Mouse (Mus musculus): ENCODE results near the gene Gm3411.
"Not testable (repeated sequence)": the region's sequence is repeated elsewhere in the genome, so short reads cannot be mapped to it uniquely, and the experiment has no call there.

The Gm3411 gene

DNA sequence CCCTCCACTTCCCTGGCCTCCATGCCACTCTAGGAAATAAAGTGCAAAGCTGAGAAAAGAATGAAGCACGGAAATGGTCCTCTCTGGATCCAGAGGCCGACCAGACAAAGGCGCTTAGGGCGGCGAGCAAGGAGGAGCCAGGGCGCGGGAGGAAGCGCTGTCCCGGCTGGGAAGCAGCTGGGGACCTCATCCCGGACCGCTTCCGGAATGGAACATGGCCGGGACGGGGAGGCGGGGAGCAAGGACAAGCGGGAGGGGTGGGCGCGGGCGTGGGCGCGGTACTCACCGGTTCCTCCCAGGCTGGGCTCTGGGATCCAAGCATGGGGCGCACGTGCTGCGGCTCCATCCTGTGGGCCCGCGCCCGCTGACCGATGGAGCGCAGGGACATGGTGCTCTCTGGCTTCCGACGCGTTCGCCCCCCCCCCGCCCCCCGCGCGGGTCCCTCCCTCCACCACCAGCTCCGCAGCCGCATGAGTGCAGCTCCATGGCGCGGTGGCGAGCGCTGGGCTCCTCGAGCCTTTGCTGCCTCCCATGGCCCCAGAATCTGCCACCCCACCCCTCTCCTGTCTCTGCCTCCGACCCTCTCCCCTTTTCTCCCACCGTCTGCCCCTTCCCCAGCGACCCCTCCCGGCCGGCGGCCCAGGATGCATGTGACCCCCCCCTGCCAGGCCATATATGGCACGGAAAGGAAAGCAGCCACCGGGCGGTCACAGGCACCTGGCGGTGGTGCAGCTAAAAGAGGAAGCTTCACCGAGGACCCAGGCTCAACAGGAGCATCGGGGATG, at the start of gene Gm3411:
TSS of gene Gm3411 (minus strand) at position 320 of the 785 bp plus-strand sequence.
- DNase-seq (ENCODE audit: low read depth), result not testable (repeated sequence)

DNA sequence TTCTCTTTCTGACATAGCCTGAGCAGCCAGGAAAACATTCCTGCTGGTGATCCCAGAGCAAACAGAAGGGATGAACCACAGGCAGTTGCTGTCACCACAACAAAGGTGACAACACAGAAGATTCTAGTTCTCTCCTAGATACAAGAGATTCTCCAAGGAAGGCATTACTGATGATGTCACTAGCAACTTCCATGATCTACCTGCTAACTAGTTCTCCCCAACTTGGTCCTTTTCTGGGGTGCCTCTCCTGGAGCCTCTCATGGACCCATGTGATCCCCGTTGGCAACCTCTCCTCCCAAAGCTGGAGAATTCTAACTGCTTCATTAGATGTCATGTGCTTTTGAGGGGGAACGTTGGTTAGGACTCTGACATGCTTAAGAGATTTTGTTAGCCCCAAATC, 17.7 kb upstream of the Gm3411 start, which contains the start of gene Gm21103:
TSS of gene Gm21103 (minus strand) at position 101 of the 400 bp plus-strand sequence.
- DNase-seq (ENCODE audit: low read depth), result not testable (repeated sequence)

DNA sequence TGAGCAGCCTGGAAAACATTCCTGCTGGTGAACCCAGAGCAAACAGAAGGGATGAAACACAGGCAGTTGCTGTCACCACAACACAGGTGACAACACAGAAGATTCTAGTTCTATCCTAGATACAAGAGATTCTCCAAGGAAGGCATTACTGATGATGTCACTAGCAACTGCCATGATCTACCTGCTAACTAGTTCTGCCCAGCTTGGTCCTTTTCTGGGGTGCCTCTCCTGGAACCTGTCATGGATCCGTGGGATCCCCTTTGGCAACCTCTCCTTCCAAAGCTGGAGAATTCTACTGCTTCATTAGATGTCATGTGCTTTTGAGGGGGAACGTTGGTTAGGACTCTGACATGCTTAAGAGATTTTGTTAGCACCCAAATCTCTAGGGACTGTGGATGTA, 67.9 kb downstream of the Gm3411 start, which contains the start of gene Gm21560:
TSS of gene Gm21560 (minus strand) at position 101 of the 400 bp plus-strand sequence.
- DNase-seq (ENCODE audit: low read depth), result not testable (repeated sequence)

All from c-Kit-positive CD71-negative TER-119-negative erythroid progenitor cells, embryonic 14.5 days (primary cell).